Mouse (Mus musculus): ENCODE measurements around the gene Angel1. TPM values are rescaled to one million over a fixed set of nuclear protein-coding genes. Genes with fewer than 3 reads are reported as not detected.

Angel1 gene
- polyA plus RNA-seq, 1 experiment from 2014 or later, result 10.0 TPM

DNA sequence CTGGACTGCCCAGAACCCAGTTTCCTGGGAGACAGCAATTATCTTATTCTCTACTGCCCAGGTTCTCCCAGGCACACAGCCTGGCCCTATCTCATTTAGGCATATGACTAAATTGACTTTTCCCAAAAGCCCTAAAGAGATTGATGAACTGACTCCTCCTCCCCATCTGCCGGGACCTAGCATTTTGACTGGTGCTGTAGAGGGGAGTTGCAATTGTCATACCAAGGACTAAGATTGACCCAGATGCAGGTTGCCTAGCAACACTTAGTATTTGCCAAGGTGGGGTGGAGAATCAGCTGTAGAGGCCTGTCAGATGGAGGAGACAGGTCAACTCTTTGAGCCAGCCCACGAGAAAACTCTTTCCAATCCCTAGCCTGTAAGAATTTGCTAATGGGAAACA, 28.3 kb downstream of the Angel1 start:
- H3K27ac ChIP-seq (ENCODE audit: low read depth, low read length), result no peak overlapping the region
- H3K4me2 ChIP-seq (ENCODE audit: low read depth, low read length), result no peak overlapping the region
- H3K27me3 ChIP-seq (ENCODE audit: control insufficient read depth, insufficient read depth, low read length), result no peaks in the 10 kb centered on the region
- no peak overlapping the region for H3K9ac ChIP-seq (replicated peaks; ENCODE audit: low read depth, low read length)
- H3K36me3 ChIP-seq (ENCODE audit: control insufficient read depth, insufficient read depth, low read length), result peaks cover 10% of the 10 kb centered on the region; the same call in 1 of the 2 replicates
- 39% methylated on average over 2 of the region's 2 CpGs for WGBS
- ATAC-seq (ENCODE audit: low read depth), result no peak
- H3K4me1 ChIP-seq (ENCODE audit: control insufficient read depth, insufficient read depth, low read length), result peaks cover 5% of the 10 kb centered on the region; the same call in 1 of the 2 replicates
- H3K9me3 ChIP-seq (ENCODE audit: control insufficient read depth, low read length), result no peaks in the 10 kb centered on the region
- H3K4me3 ChIP-seq (ENCODE audit: low read depth, low read length), result no peak overlapping the region

DNA sequence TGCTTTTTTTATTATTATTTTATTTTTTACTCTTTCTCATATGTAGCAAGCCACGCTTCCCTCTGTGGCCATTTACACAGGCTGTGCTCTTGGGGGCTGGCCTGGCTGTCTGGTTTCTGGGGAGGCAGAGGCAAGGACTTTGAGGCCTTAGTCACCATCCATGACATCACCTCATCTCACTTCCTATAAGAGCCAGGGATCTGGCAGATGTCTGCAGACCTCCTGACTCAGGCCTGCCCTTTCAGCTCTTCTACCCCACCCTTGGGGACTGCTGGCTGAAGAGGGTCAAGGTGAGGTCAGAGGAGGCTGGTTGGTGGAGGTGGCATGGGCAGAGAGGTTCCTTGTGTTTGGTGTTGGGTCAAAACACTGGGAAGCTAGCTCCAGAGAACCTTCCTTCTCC, 31.8 kb downstream of the Angel1 start:
- Histone ChIP-seq H3K4me2 (ENCODE audit: low read depth, low read length) (no peak overlapping the region), H3K9ac (replicated peaks; ENCODE audit: low read depth, low read length) (no peak overlapping the region), H3K27me3 (ENCODE audit: control insufficient read depth, insufficient read depth, low read length) (no peaks in the 10 kb centered on the region), H3K27ac (ENCODE audit: low read depth, low read length) (no peak overlapping the region), H3K36me3 (ENCODE audit: control insufficient read depth, insufficient read depth, low read length) (peaks cover 31% of the 10 kb centered on the region), H3K4me3 (ENCODE audit: low read depth, low read length) (no peak overlapping the region), H3K4me1 (ENCODE audit: control insufficient read depth, insufficient read depth, low read length) (no peaks in the 10 kb centered on the region), H3K9me3 (ENCODE audit: control insufficient read depth, low read length) (no peaks in the 10 kb centered on the region)
- 95% methylated on average over 1 of the region's 1 CpGs for WGBS
- no peak for ATAC-seq (ENCODE audit: low read depth)

DNA sequence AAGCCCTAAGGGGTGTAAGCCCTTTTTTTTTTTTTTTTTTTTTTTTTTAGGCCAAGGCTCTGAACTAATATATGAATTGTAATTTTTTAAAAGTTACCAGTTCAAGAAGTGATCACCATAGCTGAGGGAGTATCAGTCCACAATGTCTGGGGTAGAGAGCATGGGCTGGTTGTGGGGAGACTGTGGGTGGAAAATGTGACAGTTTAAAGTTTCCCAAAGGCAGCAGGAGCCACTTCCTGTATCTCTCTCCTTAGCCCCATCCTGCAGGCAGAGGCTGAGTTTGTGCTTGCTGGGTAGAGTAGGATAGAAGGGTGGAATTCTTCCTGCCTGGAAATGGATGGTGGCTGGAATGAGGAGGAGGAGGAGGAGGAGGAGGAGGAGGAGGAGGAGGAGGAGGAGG, 32.9 kb downstream of the Angel1 start:
- no peaks in the 10 kb centered on the region for H3K27me3 ChIP-seq (ENCODE audit: control insufficient read depth, insufficient read depth, low read length)
- no peaks in the 10 kb centered on the region for H3K4me1 ChIP-seq (ENCODE audit: control insufficient read depth, insufficient read depth, low read length)
- H3K36me3 ChIP-seq (ENCODE audit: control insufficient read depth, insufficient read depth, low read length), result peaks cover 39% of the 10 kb centered on the region
- H3K4me2 ChIP-seq (ENCODE audit: low read depth, low read length), result no peak overlapping the region
- no peak overlapping the region for H3K9ac ChIP-seq (replicated peaks; ENCODE audit: low read depth, low read length)
- H3K9me3 ChIP-seq (ENCODE audit: control insufficient read depth, low read length), result no peaks in the 10 kb centered on the region
- no peak overlapping the region for H3K4me3 ChIP-seq (ENCODE audit: low read depth, low read length)
- no peak overlapping the region for H3K27ac ChIP-seq (ENCODE audit: low read depth, low read length)
- ATAC-seq (ENCODE audit: low read depth), result no peak

DNA sequence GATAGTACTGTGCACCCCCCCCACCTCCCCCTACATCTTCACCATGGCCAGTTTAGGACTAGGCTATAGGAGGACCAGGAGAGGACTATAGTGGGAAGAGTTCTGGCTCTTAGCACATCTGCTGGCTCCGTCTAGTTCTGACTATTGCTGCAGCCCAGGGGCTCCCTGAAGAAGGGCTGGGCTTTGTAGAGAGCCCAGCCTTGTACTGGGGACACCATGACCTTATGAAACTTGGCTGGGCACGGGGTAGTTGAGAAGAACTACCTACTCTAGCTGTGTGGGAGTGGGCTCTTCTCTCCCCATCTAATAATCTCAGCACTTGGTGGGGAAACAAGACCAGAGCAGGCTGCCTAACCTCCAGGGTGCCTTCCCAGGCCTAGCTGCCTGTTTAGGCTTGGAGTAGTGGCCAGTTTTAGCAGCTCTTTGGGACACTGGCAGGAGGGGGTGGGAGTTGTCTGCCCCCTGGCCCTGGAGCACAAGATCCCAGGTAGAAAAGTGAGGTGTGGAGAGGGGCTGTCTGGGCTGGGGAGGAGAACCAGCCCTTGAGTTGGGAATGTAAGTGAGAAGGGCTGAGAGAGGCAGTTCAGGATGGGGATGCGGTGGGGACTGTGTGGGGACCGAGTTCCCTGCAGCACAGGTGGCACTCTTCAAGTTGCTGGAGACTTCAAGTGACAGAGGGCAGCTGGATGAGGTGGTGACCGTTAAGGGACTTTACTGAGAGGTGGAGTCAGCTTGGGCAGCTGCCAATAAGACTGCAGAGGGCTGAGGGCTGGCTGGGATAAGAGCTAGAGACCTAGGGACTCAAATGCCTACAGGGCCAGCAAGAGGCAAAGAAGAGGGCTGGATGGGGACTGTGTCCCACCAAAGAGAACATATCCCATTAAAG, 33.5 kb downstream of the Angel1 start:
- no peak for ATAC-seq (ENCODE audit: low read depth)
- H3K9ac ChIP-seq (replicated peaks; ENCODE audit: low read depth, low read length), result no peak overlapping the region
- WGBS, result 66% methylated on average over 5 of the region's 5 CpGs

DNA sequence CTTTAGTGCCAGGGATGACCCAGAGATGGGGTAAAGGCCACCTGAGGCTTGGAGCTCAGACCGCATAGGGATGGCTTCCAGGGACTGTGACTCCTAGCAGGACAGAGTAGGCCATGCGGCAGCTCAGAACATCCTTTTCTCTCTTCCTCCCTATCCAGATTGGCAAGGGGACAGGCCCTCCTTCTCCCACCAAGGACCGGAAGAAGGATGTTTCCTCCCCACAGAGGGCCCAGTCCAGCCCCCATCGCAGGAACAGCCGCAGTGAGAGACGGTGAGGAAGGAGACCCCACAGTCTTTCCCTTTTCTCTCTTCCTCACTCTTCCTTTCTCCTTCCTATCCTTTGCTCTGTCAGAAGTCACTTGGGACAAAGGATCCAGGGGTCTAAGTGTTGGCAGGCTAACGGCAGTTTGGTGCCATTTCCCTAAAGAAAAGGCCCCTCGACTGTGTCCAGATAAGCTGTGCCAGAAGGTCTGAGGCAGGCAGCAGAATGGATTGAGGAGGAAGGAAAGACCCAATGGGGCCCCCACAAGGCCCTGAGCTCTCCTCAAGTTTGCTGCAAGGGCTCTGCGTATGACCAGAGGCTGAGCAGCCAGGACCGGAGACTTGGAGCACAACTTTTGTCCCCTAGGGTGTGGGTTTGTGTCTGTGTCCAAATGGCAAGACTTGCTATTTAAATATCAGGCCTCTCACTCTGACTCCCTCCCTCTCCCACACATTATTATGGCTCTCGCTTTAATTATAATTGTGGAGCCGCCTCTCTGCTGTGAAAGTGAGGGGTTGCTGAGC, 35.4 kb downstream of the Angel1 start:
- ATAC-seq (ENCODE audit: low read depth), result no peak
- H3K4me1 ChIP-seq (ENCODE audit: control insufficient read depth, insufficient read depth, low read length), result no peaks in the 10 kb centered on the region
- no peak overlapping the region for H3K4me3 ChIP-seq (ENCODE audit: low read depth, low read length)
- no peaks in the 10 kb centered on the region for H3K9me3 ChIP-seq (ENCODE audit: control insufficient read depth, low read length)
- H3K36me3 ChIP-seq (ENCODE audit: control insufficient read depth, insufficient read depth, low read length), result peaks cover 52% of the 10 kb centered on the region
- WGBS, result 77% methylated on average over 12 of the region's 12 CpGs
- H3K9ac ChIP-seq (replicated peaks; ENCODE audit: low read depth, low read length), result no peak overlapping the region
- H3K27me3 ChIP-seq (ENCODE audit: control insufficient read depth, insufficient read depth, low read length), result no peaks in the 10 kb centered on the region
- no peak overlapping the region for H3K4me2 ChIP-seq (ENCODE audit: low read depth, low read length)
- H3K27ac ChIP-seq (ENCODE audit: low read depth, low read length), result no peak overlapping the region

More for the DNA sequence above, 33.5 kb downstream of the Angel1 start:
- Histone ChIP-seq H3K4me2 (ENCODE audit: low read depth, low read length) (no peak overlapping the region), H3K4me1 (ENCODE audit: control insufficient read depth, insufficient read depth, low read length) (no peaks in the 10 kb centered on the region), H3K4me3 (ENCODE audit: low read depth, low read length) (no peak overlapping the region), H3K9me3 (ENCODE audit: control insufficient read depth, low read length) (no peaks in the 10 kb centered on the region), H3K36me3 (ENCODE audit: control insufficient read depth, insufficient read depth, low read length) (peaks cover 42% of the 10 kb centered on the region), H3K27ac (ENCODE audit: low read depth, low read length) (no peak overlapping the region), H3K27me3 (ENCODE audit: control insufficient read depth, insufficient read depth, low read length) (no peaks in the 10 kb centered on the region)

DNA sequence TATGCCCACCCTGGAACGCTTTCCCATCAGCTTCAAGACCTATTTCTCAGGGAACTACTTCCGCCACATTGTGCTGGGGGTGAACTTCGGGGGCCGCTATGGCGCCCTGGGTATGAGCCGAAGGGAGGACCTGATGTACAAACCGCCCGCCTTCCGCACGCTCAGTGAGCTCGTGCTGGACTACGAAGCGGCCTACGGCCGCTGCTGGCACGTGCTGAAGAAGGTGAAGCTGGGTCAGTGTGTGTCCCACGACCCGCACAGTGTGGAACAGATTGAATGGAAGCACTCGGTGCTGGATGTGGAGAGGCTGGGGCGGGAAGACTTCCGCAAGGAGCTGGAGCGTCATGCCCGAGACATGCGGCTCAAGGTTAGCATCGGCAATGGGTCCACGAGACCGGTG, 37.3 kb downstream of the Angel1 start:
- 96% methylated on average over 27 of the region's 27 CpGs for WGBS
- ATAC-seq (ENCODE audit: low read depth), result no peak
- no peak overlapping the region for H3K4me2 ChIP-seq (ENCODE audit: low read depth, low read length)
- no peak overlapping the region for H3K27ac ChIP-seq (ENCODE audit: low read depth, low read length)
- H3K36me3 ChIP-seq (ENCODE audit: control insufficient read depth, insufficient read depth, low read length), result peaks cover 43% of the 10 kb centered on the region
- H3K4me3 ChIP-seq (ENCODE audit: low read depth, low read length), result no peak overlapping the region
- H3K4me1 ChIP-seq (ENCODE audit: control insufficient read depth, insufficient read depth, low read length), result no peaks in the 10 kb centered on the region
- no peaks in the 10 kb centered on the region for H3K9me3 ChIP-seq (ENCODE audit: control insufficient read depth, low read length)
- no peaks in the 10 kb centered on the region for H3K27me3 ChIP-seq (ENCODE audit: control insufficient read depth, insufficient read depth, low read length)
- no peak overlapping the region for H3K9ac ChIP-seq (replicated peaks; ENCODE audit: low read depth, low read length)

DNA sequence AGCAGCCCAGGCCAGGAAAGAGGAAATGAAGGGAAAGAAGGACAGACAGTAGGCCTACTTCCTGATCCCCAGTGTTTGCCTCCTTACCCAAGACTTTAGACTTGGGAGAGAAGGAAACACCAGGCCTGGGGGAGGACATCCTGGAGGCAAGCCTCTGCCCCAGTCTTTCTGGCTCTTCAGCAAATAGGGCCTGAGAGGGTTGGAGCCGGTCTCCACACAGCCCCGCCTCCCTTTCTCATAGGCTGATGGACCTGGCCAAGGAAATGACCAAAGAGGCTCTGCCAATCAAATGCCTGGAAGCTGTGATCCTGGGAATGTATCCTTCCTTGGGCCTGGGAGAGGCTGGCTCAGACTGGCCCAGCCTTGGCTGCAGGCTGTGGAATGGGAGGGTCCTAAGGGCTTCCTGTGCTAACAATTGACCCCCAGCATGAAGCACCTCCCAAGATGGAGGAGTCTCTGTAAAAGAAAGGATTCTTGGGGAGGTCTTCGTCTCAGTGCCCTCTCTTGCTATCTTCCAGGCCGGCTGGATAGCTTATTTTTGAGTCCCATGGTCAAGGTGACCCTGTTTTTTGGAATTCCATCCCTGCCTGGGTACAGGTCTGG, 38.2 kb downstream of the Angel1 start:
- Histone ChIP-seq H3K27ac (ENCODE audit: low read depth, low read length) (no peak overlapping the region), H3K9me3 (ENCODE audit: control insufficient read depth, low read length) (no peaks in the 10 kb centered on the region), H3K27me3 (ENCODE audit: control insufficient read depth, insufficient read depth, low read length) (no peaks in the 10 kb centered on the region), H3K36me3 (ENCODE audit: control insufficient read depth, insufficient read depth, low read length) (peaks cover 43% of the 10 kb centered on the region), H3K4me3 (ENCODE audit: low read depth, low read length) (no peak overlapping the region), H3K4me2 (ENCODE audit: low read depth, low read length) (no peak overlapping the region), H3K9ac (replicated peaks; ENCODE audit: low read depth, low read length) (no peak overlapping the region), H3K4me1 (ENCODE audit: control insufficient read depth, insufficient read depth, low read length) (peaks cover 6% of the 10 kb centered on the region; the same call in 1 of the 2 replicates)
- 86% methylated on average over 4 of the region's 4 CpGs for WGBS
- ATAC-seq (ENCODE audit: low read depth), result no peak

DNA sequence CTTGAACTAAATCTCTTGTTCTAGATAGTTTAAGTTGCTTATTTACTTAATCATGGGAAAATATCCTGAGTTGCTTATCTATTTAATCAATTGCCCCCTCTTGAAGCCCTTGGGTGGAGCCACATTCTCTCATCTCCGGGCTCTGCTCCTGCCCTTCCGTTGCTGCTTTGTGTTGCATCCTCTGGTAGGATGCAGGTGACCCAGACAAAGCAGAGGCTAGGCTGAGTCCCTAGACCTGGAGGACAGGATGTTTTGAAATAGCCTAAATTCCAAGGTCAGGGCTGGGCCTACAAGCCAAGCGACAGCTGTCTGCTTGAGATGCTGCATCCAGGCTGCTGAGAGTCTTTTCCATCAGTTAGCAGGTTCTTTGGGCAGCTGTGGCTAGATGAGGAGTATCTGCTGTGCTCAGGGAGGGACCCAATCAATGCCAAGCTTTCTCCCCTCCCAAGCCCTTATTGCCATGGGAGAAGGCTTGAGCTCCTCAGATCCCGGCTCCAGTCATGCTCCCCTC, 38.8 kb downstream of the Angel1 start:
- Histone ChIP-seq H3K9ac (replicated peaks; ENCODE audit: low read depth, low read length) (no peak overlapping the region), H3K27ac (ENCODE audit: low read depth, low read length) (no peak overlapping the region), H3K4me1 (ENCODE audit: control insufficient read depth, insufficient read depth, low read length) (peaks cover 11% of the 10 kb centered on the region; the same call in 1 of the 2 replicates), H3K4me3 (ENCODE audit: low read depth, low read length) (no peak overlapping the region), H3K27me3 (ENCODE audit: control insufficient read depth, insufficient read depth, low read length) (no peaks in the 10 kb centered on the region), H3K36me3 (ENCODE audit: control insufficient read depth, insufficient read depth, low read length) (peaks cover 42% of the 10 kb centered on the region), H3K4me2 (ENCODE audit: low read depth, low read length) (no peak overlapping the region), H3K9me3 (ENCODE audit: control insufficient read depth, low read length) (no peaks in the 10 kb centered on the region)
- WGBS, result 74% methylated on average over 4 of the region's 4 CpGs
- no peak for ATAC-seq (ENCODE audit: low read depth)

Data from neural tube, embryonic 14.5 days (tissue).